Mouse (Mus musculus) ES-E14 (cell line): ENCODE data around the gene Gpr85. TPM values are rescaled to one million over a fixed set of nuclear protein-coding genes. Genes with fewer than 3 reads are reported as not detected.
A peak's percentile ranks its signal among the peaks of the same experiment; 100 is the strongest.
"Not testable (repeated sequence)": the region's sequence is repeated elsewhere in the genome, so short reads cannot be mapped to it uniquely, and the experiment has no call there.

Experiments
- DNase-seq: peaks from one replicate; pipeline ENCODE4 v3.0.0-alpha.2; 2013; ENCODE audit warnings: low read depth, low spot score
- H3K27ac ChIP-seq: 2 replicates; pipeline ENCODE4 v1.5.1; 2012; ENCODE audit warnings: low read depth, mild to moderate bottlenecking, low read length, moderate library complexity, mixed read lengths; ENCODE audit not compliant: poor library complexity, insufficient read depth, severe bottlenecking
- H3K36me3 ChIP-seq: 2 replicates; pipeline ENCODE4 v1.6.1; 2012; ENCODE audit warnings: mild to moderate bottlenecking, low read length, moderate library complexity, mixed read lengths; ENCODE audit not compliant: control insufficient read depth, poor library complexity, insufficient read depth, severe bottlenecking
- H3K4me1 ChIP-seq, 2 experiments: fragments of 150-350 bp in 1 of 2; sonication (generic) in 1 of 2; 2 replicates each; pipeline ENCODE4 v1.6.1; 2012; ENCODE audit warnings: low read length in 2 of 2, mild to moderate bottlenecking in 1 of 2, mixed read lengths in 1 of 2; ENCODE audit not compliant: control insufficient read depth in 2 of 2, insufficient read depth in 2 of 2, poor library complexity in 1 of 2
- H3K4me3 ChIP-seq, 2 experiments: fragments of 150-350 bp in 1 of 2; sonication (generic) in 1 of 2; 2 replicates each; pipeline ENCODE4 v1.5.1; 2012; ENCODE audit warnings: low read length in 2 of 2, low read depth in 1 of 2, mild to moderate bottlenecking in 1 of 2, mixed read lengths in 1 of 2; ENCODE audit not compliant: insufficient read depth in 1 of 2, poor library complexity in 1 of 2, severe bottlenecking in 1 of 2
- H3K9ac ChIP-seq: 2 replicates; pipeline ENCODE4 v1.6.1; 2012; ENCODE audit warnings: low read depth, mild to moderate bottlenecking, low read length, mixed read lengths; ENCODE audit not compliant: poor library complexity, insufficient read depth, severe bottlenecking
- H3K9me3 ChIP-seq: fragments of 150-350 bp; sonication (generic); 2 replicates; pipeline ENCODE4 v1.6.1; 2012; ENCODE audit warnings: low read depth, mild to moderate bottlenecking, low read length; ENCODE audit not compliant: control insufficient read depth, insufficient read depth
- CHD2 ChIP-seq: IDR thresholded peaks from 2 replicates; pipeline ENCODE4 v1.6.1; 2014; ENCODE audit warnings: mild to moderate bottlenecking, low read depth, low read length, inconsistent platforms
- HCFC1 ChIP-seq: IDR thresholded peaks from 2 replicates; pipeline ENCODE4 v1.6.1; 2012; ENCODE audit warnings: low read length, inconsistent platforms, borderline replicate concordance; ENCODE audit not compliant: insufficient read depth
- MAFK ChIP-seq: IDR thresholded peaks from 2 replicates; pipeline ENCODE4 v1.6.1; 2014; ENCODE audit warnings: mild to moderate bottlenecking, low read depth, low read length, inconsistent platforms; ENCODE audit not compliant: insufficient read depth
- ZC3H11A ChIP-seq: IDR thresholded peaks from 2 replicates; pipeline ENCODE4 v1.6.1; 2012; ENCODE audit warnings: low read depth, mild to moderate bottlenecking, inconsistent platforms, low read length, borderline replicate concordance
- ZNF384 ChIP-seq: IDR thresholded peaks from 2 replicates; pipeline ENCODE4 v1.6.1; 2012; ENCODE audit warnings: low read depth, low read length, inconsistent platforms
- in situ Hi-C, 2 experiments: fragments of 600-800 bp; cut with MboI; formaldehyde crosslinking; loops; one replicate each; pipeline ENCODE4 v1.15.1; 2025; ENCODE audit warnings: low sequenced_read_pairs in 2 of 2, inconsistent platforms in 1 of 2; ENCODE audit not compliant: unreplicated experiment in 2 of 2
- total RNA-seq: library from RNA; depleted of rRNA; stranded (reverse); fragments of 300-350 nt; gene quantifications from 2 replicates; pipeline ENCODE4 v1.2.3, GENCODE M21; 2012

Gene Gpr85
- total RNA-seq, 1 experiment: 1.0 TPM

DNA sequence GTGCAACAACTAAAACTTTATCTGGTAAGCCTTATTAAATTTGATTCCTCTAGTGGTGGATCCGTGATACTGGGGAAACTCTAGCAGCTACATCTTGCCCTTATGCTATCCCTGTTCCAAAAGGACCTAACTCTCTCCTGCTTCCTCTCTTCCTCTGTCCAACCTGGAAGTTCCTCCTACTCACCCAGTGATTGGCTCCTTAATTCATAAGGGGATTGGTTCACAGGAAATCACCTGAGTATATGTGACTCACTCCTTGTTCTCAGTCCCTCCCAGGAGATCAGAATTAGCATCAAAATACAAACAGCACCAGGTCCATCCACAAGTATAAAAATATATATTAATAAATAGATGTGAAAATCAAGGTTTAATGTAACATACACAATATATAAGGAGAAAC lies 20.9 kb upstream of the Gpr85 start:
- peaks cover 0 to 2% of the 10 kb centered on the region in 2 experiments; a peak in 1 of 4 replicates for H3K4me1 ChIP-seq
- H3K9ac ChIP-seq: no peak overlapping the region
- no peak for DNase-seq
- H3K4me3 ChIP-seq: no peak overlapping the region
- TF ChIP-seq ZNF384 (no peak), CHD2 (no peak), ZC3H11A (no peak), HCFC1 (no peak), MAFK (no peak)
- H3K36me3 ChIP-seq: no peaks in the 10 kb centered on the region
- in situ Hi-C loops: no loop called here
- H3K27ac ChIP-seq: no peak overlapping the region
- no peaks in the 10 kb centered on the region for H3K9me3 ChIP-seq

DNA sequence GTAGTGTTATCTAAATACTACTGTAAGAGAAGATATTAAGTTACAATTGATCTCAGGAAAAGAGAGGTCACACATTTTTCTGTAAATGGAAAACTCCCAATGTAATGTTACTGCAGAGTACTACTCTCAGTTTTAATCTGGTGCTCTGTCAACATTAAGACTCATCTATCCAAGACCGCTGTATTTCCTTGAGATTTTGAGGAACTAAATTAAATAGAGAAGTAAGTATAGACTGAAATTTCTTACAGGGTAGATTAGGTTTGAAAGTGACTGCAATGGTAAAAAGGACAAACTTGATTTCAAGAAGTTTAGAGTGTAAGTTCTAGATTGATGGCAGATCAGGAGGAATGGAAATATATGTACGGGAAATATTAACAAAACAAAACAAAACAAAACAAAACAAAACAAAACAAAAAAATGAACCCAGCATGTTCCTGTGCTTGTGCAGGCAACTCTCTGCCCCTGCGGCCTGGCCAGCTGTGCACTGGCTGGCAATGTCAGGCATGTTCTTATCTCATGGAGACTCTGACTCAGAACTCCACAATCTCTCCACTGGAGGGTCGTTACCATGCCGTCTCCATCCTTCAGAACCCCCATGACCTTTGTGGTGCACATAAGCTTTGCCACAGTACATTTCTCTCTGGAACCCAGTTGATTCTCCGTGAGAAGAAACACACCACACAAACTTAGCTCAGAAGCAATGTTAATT lies 20.3 kb upstream of the Gpr85 start:
- Histone ChIP-seq H3K9ac (no peak overlapping the region), H3K9me3 (no peaks in the 10 kb centered on the region), H3K36me3 (no peaks in the 10 kb centered on the region), H3K27ac (peak overlapping the region; percentile 8; the same call in 1 of the 2 replicates), H3K4me3 (no peak overlapping the region), H3K4me1 (peaks cover 0 to 2% of the 10 kb centered on the region in 2 experiments; a peak in 1 of 4 replicates)
- DNase-seq: no peak
- in situ Hi-C loops: no loop called here
- TF ChIP-seq ZC3H11A (no peak), MAFK (no peak), CHD2 (no peak)

DNA sequence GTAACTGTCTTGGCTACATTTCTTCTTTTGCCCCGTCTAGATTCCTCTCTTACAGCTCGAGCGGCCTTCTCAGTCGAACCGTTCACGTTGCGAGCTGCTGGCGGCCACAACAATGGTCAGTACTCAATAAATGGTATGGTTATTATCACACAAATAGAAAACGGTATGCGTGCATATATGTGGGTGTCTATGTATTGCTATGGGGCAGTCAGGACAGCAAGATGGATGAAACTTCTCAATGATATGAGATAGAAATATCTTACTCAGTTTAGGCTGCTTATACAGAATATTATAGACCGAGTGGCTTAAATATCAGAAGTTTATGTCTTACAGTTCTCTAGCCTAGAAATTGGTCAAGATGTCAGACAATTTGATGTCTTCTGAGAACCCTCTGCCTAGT lies 14.5 kb upstream of the Gpr85 start:
- in situ Hi-C loops: no loop called here
- Histone ChIP-seq H3K36me3 (no peaks in the 10 kb centered on the region), H3K4me1 (peaks cover 0 to 2% of the 10 kb centered on the region in 2 experiments; a peak in 1 of 4 replicates), H3K27ac (peak overlapping the region; percentile 87), H3K4me3 (peak overlapping the region; percentile 76 to 83), H3K9ac (peak overlapping the region; percentile 81), H3K9me3 (no peaks in the 10 kb centered on the region)
- DNase-seq: no peak
- TF ChIP-seq HCFC1 (no peak), CHD2 (no peak), MAFK (no peak), ZNF384 (no peak), ZC3H11A (no peak)

DNA sequence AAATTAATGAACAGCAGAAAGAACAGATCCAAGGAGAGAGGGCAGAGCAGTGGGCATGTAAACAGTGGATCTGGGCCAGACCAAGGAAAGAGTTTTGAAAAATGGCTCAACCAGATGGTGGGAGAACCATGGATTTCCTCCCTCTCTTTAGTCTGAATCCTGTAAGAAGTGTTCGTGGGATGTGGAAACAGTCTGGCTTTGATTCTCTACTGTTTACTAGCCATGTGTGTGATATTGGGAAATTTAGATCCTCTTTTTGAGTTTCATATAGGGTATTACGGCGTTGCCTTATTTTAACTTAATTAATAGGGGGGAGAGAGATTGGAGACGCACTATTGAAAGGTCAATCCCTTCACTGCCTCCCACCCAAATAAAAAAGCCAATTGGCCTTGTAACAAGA lies 13.5 kb upstream of the Gpr85 start:
- H3K9ac ChIP-seq: no peak overlapping the region
- peak overlapping the region; percentile 74; the same call in 1 of the 2 replicates for H3K27ac ChIP-seq
- no peak overlapping the region for H3K4me3 ChIP-seq
- TF ChIP-seq HCFC1: no peak
- peaks cover 0 to 2% of the 10 kb centered on the region in 2 experiments; a peak in 1 of 4 replicates for H3K4me1 ChIP-seq
- no peaks in the 10 kb centered on the region for H3K9me3 ChIP-seq
- no peaks in the 10 kb centered on the region for H3K36me3 ChIP-seq
- DNase-seq: no peak
- in situ Hi-C loops: no loop called here

DNA sequence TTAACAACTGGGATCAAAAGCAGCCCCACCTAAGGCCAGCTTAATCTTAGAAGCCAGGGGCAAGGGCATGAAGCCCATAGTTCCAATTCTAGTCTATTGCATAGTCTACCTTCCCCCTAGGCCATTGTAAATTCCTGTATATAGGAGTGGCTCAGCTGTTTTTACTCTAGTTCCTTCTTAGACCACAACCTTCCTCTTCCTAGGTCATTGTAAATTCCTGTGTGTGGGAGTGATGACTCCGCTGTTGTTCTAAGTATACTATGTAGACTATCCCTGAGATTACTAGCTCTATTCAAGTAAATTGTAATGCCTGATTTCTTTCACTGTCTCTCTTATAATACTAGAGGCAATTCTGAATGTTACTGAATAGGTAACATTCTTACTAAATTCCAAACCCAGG lies 6.3 kb upstream of the Gpr85 start:
- H3K27ac ChIP-seq, H3K4me3 ChIP-seq, DNase-seq, H3K9ac ChIP-seq, in situ Hi-C loops, H3K36me3 ChIP-seq, H3K9me3 ChIP-seq, H3K4me1 ChIP-seq: not testable (repeated sequence)
